Mouse (Mus musculus) E14TG2a.4 (cell line): Measurements from ENCODE around the gene Hoxa10.

Experiments
- CTCF ChIP-seq: conservative IDR thresholded peaks from 2 replicates; pipeline ENCODE4 v1.5.1; 2014; ENCODE audit warnings: low read length
- NANOG ChIP-seq: IDR thresholded peaks from 2 replicates; pipeline ENCODE4 v1.6.1; 2014; ENCODE audit warnings: borderline replicate concordance, low read length, mixed read lengths
- POU5F1 ChIP-seq: IDR thresholded peaks from 2 replicates; pipeline ENCODE4 v1.6.1; 2014; ENCODE audit warnings: low read length, borderline replicate concordance

- TF ChIP-seq POU5F1 (no peak), CTCF (no peak), NANOG (no peak)
These were observed 39.9 kb downstream of the Hoxa10 start for GRCm38 (mm10) chr6:52200751-52201250.
